Mouse (Mus musculus) embryonic fibroblast, embryonic 13.5 days (primary cell): Measurements from ENCODE around the gene Dpf3.

ENCODE experiments used
- CTCF ChIP-seq: IDR thresholded peaks from 2 replicates; pipeline ENCODE4 v1.5.1; 2011; ENCODE audit warnings: mild to moderate bottlenecking, control low read depth, low read length, moderate library complexity, borderline replicate concordance; ENCODE audit not compliant: insufficient read depth
- POLR2A ChIP-seq: IDR thresholded peaks from 2 replicates; pipeline ENCODE4 v1.6.1; 2011; ENCODE audit warnings: low read depth, mild to moderate bottlenecking, control low read depth, low read length, moderate library complexity

DNA sequence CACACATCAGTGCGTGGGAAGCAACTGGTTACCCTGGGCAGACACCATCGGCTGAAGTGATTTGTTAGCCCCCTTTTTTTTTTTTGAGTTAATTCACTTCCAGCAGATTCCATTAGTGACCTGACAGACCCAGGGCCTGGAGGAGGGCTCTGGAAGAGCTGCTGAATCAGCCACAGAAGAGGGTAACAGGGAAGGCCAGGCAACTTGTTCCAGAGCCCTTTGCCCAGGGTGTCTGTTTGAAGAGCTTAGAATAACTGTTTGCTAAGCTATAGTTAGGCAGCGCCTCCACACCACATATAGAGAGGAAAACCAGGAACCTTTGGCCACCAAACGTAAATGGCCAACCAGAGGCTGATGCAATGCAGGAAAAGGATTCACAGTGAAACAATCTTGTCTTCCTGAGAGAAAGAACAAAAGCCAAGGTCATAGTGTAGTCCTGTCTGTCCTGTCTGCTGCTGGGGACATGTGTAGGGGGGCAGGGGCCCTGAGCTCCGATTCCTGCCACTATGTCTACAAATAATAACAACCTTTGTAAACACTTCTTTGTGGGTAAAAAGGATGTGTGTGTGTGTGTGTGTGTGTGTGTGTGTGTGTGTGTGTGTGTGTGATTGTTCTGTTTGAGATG, 32.7 kb downstream of the Dpf3 start:
- TF ChIP-seq CTCF = no peak
- TF ChIP-seq POLR2A = no peak
